Mouse (Mus musculus) lung, embryonic 16.5 days (tissue): ENCODE data around the gene Pwwp2a. TPM values are rescaled to one million over a fixed set of nuclear protein-coding genes. Genes with fewer than 3 reads are reported as not detected.

ENCODE experiments used
- ATAC-seq: fragments of 200-750 bp; cut with Nextera tagmentation; 2 replicates; pipeline ENCODE4 v1.8.0; 2017; ENCODE audit warnings: low read depth, mild to moderate bottlenecking, moderate library complexity
- H3K27ac ChIP-seq: fragments of 300-500 bp; sonication (generic); 2 replicates; pipeline ENCODE4 v1.5.1; 2014; ENCODE audit warnings: mild to moderate bottlenecking, control low read depth, low read length
- H3K27me3 ChIP-seq: fragments of 300-500 bp; sonication (generic); 2 replicates; pipeline ENCODE4 v1.6.1; 2014; ENCODE audit warnings: low read depth, low read length, mixed read lengths; ENCODE audit not compliant: control insufficient read depth, insufficient read depth
- H3K36me3 ChIP-seq: fragments of 300-500 bp; sonication (generic); 2 replicates; pipeline ENCODE4 v1.6.1; 2014; ENCODE audit warnings: low read length; ENCODE audit not compliant: control insufficient read depth, insufficient read depth
- H3K4me1 ChIP-seq: fragments of 300-500 bp; sonication (generic); replicated peaks from 2 replicates; pipeline ENCODE4 v1.6.1; 2014; ENCODE audit warnings: low read length, mixed read lengths; ENCODE audit not compliant: control insufficient read depth, insufficient read depth
- H3K4me2 ChIP-seq: fragments of 300-500 bp; sonication (generic); 2 replicates; pipeline ENCODE4 v1.6.1; 2014; ENCODE audit warnings: low read depth, low read length, control low read depth
- H3K4me3 ChIP-seq: fragments of 300-500 bp; sonication (generic); 2 replicates; pipeline ENCODE4 v1.5.1; 2014; ENCODE audit warnings: mild to moderate bottlenecking, low read length, control low read depth
- H3K9ac ChIP-seq: fragments of 300-500 bp; sonication (generic); 2 replicates; pipeline ENCODE4 v1.6.1; 2014; ENCODE audit warnings: low read length, control low read depth
- H3K9me3 ChIP-seq: fragments of 300-500 bp; sonication (generic); 2 replicates; pipeline ENCODE4 v1.6.1; 2016; ENCODE audit warnings: low read length; ENCODE audit not compliant: control insufficient read depth
- WGBS: fragments of 180-500 bp; shearing (Covaris S2); extraction: QIAGEN DNeasy Blood & Tissue Kit; methylation state at CpG from one replicate; pipeline ENCODE4 v1.1.7; 2014; 5-methylcytosine and 5-hydroxymethylcytosine counted together
- polyA plus RNA-seq: library from polyadenylated mRNA; unstranded; fragments of >200 nt; fragmentation: Nextera tagmentation; extraction: Ambion mirVana; gene quantifications from 2 replicates; pipeline ENCODE4 v1.2.1, GENCODE M21; 2015

The Pwwp2a gene
- 11.6 and 13.3 TPM in 2 replicates for polyA plus RNA-seq

- peak; percentile 99 for ATAC-seq
These were observed at the start of gene Pwwp2a for GRCm38 (mm10) chr11:43681472-43682414. TSS of gene Pwwp2a (plus strand) at chr11:43681998.

GRCm38 (mm10) chr11:43632566-43632965, 49.2 kb upstream of the Pwwp2a start:
- Histone ChIP-seq H3K4me3 (no peak overlapping the region), H3K4me2 (no peak overlapping the region), H3K36me3 (no peaks in the 10 kb centered on the region), H3K9ac (no peak overlapping the region), H3K27me3 (no peaks in the 10 kb centered on the region), H3K9me3 (no peaks in the 10 kb centered on the region), H3K27ac (no peak overlapping the region), H3K4me1 (peaks cover 8% of the 10 kb centered on the region)
- 28% methylated on average over 4 of the region's 4 CpGs for WGBS
- ATAC-seq: no peak

More at GRCm38 (mm10) chr11:43681472-43682414, at the start of gene Pwwp2a:
- Histone ChIP-seq H3K4me2 (peak within 1 kb of the TSS; percentile 79), H3K4me1 (peaks cover 11% of the 10 kb centered on the region), H3K9me3 (no peaks in the 10 kb centered on the region), H3K36me3 (no peaks in the 10 kb centered on the region), H3K4me3 (peak within 1 kb of the TSS; percentile 84), H3K27me3 (no peaks in the 10 kb centered on the region), H3K9ac (peak within 1 kb of the TSS; percentile 87), H3K27ac (peak within 1 kb of the TSS; percentile 85)
- WGBS: under 1% methylated on average over 59 of the region's 87 CpGs

- Histone ChIP-seq H3K4me1 (peaks cover 8% of the 10 kb centered on the region), H3K4me2 (no peak overlapping the region), H3K27ac (no peak overlapping the region), H3K9me3 (no peaks in the 10 kb centered on the region), H3K4me3 (no peak overlapping the region), H3K9ac (no peak overlapping the region), H3K27me3 (no peaks in the 10 kb centered on the region), H3K36me3 (no peaks in the 10 kb centered on the region)
- ATAC-seq: no peak
- 66% methylated on average over 6 of the region's 6 CpGs for WGBS
These were observed 48.6 kb upstream of the Pwwp2a start for GRCm38 (mm10) chr11:43633165-43633564.

- Histone ChIP-seq H3K4me2 (peak overlapping the region; percentile 48), H3K9me3 (no peaks in the 10 kb centered on the region), H3K27ac (peak overlapping the region; percentile 65), H3K9ac (peak overlapping the region; percentile 53; the same call in 1 of the 2 replicates), H3K36me3 (no peaks in the 10 kb centered on the region), H3K4me3 (no peak overlapping the region), H3K4me1 (peaks cover 8% of the 10 kb centered on the region), H3K27me3 (no peaks in the 10 kb centered on the region)
- 17% methylated on average over 19 of the region's 19 CpGs for WGBS
- peak; percentile 87 for ATAC-seq
These were observed 48.0 kb upstream of the Pwwp2a start for GRCm38 (mm10) chr11:43633658-43634401.

GRCm38 (mm10) chr11:43636761-43637160, 45.0 kb upstream of the Pwwp2a start:
- no peak overlapping the region for H3K9ac ChIP-seq
- no peaks in the 10 kb centered on the region for H3K9me3 ChIP-seq
- no peaks in the 10 kb centered on the region for H3K27me3 ChIP-seq
- no peaks in the 10 kb centered on the region for H3K36me3 ChIP-seq
- peaks cover 8% of the 10 kb centered on the region for H3K4me1 ChIP-seq
- no peak overlapping the region for H3K4me3 ChIP-seq
- no peak for ATAC-seq
- no peak overlapping the region for H3K27ac ChIP-seq
- 70% methylated on average over 4 of the region's 4 CpGs for WGBS
- no peak overlapping the region for H3K4me2 ChIP-seq

- no peak overlapping the region for H3K27ac ChIP-seq
- H3K9me3 ChIP-seq: no peaks in the 10 kb centered on the region
- ATAC-seq: no peak
- no peak overlapping the region for H3K4me2 ChIP-seq
- H3K36me3 ChIP-seq: no peaks in the 10 kb centered on the region
- H3K27me3 ChIP-seq: no peaks in the 10 kb centered on the region
- H3K9ac ChIP-seq: no peak overlapping the region
- WGBS: 90% methylated on average over 3 of the region's 3 CpGs
- H3K4me3 ChIP-seq: no peak overlapping the region
- H3K4me1 ChIP-seq: peaks cover 17% of the 10 kb centered on the region
These were observed 43.3 kb upstream of the Pwwp2a start for GRCm38 (mm10) chr11:43638486-43638885.

DNA sequence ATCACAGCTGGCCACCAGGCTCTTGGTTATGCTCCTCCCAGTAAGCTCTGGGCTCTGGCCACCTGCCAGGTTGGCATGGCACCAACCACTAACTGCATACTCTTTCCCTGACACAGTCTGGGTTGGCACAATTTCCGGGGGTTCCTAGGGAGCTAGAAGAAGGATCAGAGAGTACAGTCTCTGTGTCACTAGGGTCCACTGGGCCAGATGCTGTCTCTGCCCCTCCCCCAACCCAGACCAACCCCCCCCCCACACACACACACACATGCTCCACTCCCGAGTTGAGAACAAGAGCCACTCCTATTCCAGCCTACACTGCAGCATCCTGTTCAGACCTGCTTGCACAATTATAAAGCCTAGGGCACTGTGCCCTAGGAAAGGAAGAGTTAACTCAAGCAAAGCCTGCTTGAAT, 38.6 kb upstream of the Pwwp2a start:
- H3K36me3 ChIP-seq: no peaks in the 10 kb centered on the region
- no peaks in the 10 kb centered on the region for H3K27me3 ChIP-seq
- peak overlapping the region; percentile 28; the same call in 1 of the 2 replicates for H3K9ac ChIP-seq
- H3K9me3 ChIP-seq: no peaks in the 10 kb centered on the region
- peak overlapping the region; percentile 74 for H3K27ac ChIP-seq
- H3K4me2 ChIP-seq: peak overlapping the region; percentile 7; the same call in 1 of the 2 replicates
- ATAC-seq: peak; percentile 91
- H3K4me1 ChIP-seq: peaks cover 13% of the 10 kb centered on the region
- H3K4me3 ChIP-seq: no peak overlapping the region
- 11% methylated on average over 2 of the region's 2 CpGs for WGBS

DNA sequence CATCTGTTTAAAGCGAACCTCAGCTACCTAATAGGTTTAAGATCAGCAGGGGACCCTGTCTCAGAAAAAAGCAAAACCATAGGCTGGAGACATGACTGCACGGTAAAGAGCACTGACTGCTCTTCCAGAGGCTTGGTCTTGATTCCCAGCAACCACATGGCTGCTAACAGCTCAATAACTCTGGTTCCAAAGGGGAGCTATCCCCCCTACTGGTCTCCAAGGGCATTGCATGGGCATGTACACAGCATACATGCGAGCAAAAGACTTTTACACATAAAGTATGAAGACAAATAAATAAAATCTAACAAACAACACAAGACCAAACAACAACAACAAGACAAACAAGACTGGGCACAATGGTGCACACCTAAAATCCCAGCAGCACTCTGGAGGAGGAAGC, 36.5 kb upstream of the Pwwp2a start:
- H3K4me3 ChIP-seq: no peak overlapping the region
- no peak overlapping the region for H3K9ac ChIP-seq
- H3K4me2 ChIP-seq: no peak overlapping the region
- H3K36me3 ChIP-seq: no peaks in the 10 kb centered on the region
- no peaks in the 10 kb centered on the region for H3K27me3 ChIP-seq
- no peak overlapping the region for H3K27ac ChIP-seq
- H3K9me3 ChIP-seq: no peaks in the 10 kb centered on the region
- ATAC-seq: no peak
- peaks cover 13% of the 10 kb centered on the region for H3K4me1 ChIP-seq
- 93% methylated on average over 3 of the region's 3 CpGs for WGBS

- no peaks in the 10 kb centered on the region for H3K4me1 ChIP-seq
- H3K27me3 ChIP-seq: no peaks in the 10 kb centered on the region
- H3K36me3 ChIP-seq: no peaks in the 10 kb centered on the region
- H3K9ac ChIP-seq: no peak overlapping the region
- no peak overlapping the region for H3K27ac ChIP-seq
- WGBS: 44% methylated on average over 14 of the region's 14 CpGs
- H3K4me2 ChIP-seq: no peak overlapping the region
- no peaks in the 10 kb centered on the region for H3K9me3 ChIP-seq
- peak; percentile 73 for ATAC-seq
- H3K4me3 ChIP-seq: no peak overlapping the region
These were observed 28.7 kb upstream of the Pwwp2a start for GRCm38 (mm10) chr11:43653051-43653475.
